Mouse (Mus musculus) gastrocnemius, postnatal 25 days (tissue): ENCODE measurements at regions not wholly inside any gene's neighbourhood (a gene's known extent, or its start where the extent isn't known, plus 50 kb on each side); places are given as distances from the start of the nearest gene placed in this dataset.

ENCODE experiments used
- DNase-seq: peaks from one replicate; pipeline ENCODE4 v3.0.0; 2022

DNA sequence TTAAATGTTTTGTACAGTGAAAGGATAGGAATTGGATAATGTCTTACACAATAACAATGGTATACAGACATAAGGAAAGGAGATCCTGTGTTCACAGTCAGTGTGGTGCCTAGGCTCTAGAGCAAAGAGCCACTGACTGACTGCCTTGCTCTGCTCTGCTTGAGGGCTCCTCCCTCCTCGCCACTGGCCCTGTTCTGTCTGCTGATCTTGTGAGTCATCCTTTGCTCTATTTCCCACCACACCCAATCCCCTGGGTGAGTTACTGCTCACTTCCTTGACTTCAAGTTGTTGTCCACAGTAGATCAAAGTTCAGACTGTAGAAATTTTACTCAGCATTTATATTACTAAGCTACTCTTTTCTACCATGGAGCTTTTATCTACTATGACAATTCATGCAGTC is 117.3 kb downstream of the Tmsb4x start:
- peak; percentile 61 for DNase-seq

DNA sequence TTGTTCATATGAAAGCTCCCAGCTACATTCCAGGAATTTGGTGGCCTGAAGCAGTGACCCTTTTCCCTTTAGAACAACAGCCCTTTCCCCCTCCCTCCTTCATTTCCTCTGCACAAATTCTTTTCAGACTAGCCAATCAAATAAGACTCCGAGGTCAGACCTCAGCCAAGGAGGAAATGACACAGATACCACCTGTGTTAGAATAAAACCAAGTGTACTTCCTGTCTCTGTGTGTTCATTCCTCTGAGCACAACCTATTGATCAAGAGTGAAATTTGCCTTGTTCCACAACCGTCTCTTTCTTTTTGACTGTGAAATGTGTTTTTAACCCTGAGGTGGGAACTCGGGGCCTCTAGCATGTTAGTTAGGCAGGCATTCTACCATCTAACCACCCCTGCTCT is 120.2 kb downstream of the Tmsb4x start:
- no peak for DNase-seq

DNA sequence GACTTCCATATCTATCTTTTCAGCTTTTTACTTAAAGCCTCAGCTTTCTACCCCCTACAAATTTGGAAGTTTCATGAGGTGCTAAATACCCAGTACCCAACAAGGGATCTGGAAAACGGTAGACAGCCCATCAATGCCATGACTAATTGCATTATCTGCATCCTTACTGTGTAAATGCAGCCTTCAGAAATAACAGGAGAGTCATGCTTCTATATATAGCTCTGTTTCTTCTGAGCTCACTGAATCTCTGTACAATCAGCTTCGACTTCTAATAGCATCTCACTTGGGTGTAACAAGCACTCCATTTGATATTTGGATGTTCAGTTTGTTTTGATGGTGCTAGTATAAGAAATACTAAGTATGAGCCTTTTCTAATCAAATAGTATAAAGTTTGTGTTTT is 120.7 kb downstream of the Tmsb4x start:
- no peak for DNase-seq

DNA sequence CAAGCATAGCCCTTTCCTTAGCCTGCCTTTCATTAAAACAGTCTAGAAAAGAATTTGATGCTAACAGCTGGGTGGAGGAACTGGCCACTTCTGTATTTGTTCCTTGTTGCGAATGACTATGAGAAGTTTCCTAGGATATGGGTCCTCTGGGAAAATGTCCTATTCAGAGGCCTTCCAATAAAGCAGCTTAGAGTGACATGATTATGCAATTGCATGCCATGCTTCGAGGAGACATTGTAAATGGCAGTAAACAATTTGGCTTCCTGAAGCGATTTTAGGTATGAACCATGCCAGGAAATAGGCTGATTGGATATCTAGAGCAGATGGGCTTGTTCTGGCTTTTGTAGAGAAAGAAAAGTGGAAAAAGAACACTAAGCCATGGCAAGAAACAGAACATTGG is 128.3 kb downstream of the Tmsb4x start:
- DNase-seq: no peak

DNA sequence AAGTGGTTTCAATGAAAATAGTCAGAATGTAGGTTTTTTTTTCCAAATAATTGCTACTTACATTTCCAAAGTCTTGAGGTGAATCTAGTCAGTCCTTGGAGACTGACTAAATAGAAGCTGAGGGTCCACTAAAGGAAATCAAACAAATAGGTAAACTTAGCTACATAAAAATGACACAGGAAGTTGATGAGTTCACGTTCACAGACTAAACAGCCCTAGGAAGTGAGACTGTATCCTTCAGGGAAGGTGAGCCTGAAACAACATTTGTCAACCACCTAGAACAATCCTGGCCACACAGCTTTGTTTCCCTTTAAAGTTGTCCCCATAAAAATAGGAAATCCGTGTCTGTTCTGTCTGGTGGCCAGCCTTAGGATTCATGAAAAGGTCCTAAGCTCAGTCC is 140.0 kb downstream of the Tmsb4x start:
- DNase-seq: no peak

DNA sequence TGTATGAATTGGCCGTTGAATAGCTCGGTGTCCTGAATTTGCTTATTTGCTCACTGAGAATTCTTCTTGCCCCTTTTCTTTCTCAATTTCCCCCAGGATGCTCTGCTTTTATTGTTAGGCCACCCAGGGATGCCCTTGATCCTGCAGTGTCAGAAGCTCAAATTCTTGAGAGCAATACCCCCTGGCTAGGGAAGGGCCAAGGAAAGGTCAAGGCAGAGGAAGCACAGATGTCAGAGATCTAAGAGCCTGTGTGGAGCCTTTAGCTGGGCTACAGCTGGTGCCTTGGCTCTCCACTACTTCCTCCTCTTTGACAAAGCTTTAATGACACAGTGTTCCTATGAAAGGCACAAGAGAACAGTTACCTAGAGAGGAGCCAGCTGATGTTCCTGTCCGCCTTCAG is 141.2 kb downstream of the Tmsb4x start:
- DNase-seq: no peak

DNA sequence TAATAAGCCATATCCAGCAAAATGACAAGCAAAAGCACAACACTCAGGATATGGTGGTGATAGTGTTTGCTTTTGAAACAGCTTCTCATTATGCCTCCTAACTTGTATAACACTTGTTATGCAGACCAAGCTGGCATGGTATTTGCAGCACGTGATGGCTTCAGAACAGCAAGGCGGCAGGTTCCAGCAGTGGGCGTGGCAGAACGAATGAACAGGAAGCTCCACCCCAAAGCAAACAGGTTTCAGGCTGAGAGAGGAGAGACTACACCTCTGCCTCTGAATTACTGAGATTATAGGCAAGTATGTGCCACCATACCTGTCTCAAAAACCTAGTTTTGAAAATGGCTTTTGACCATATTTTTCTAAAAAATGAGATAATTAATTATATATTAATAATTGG is 145.2 kb downstream of the Tmsb4x start:
- DNase-seq: no peak

DNA sequence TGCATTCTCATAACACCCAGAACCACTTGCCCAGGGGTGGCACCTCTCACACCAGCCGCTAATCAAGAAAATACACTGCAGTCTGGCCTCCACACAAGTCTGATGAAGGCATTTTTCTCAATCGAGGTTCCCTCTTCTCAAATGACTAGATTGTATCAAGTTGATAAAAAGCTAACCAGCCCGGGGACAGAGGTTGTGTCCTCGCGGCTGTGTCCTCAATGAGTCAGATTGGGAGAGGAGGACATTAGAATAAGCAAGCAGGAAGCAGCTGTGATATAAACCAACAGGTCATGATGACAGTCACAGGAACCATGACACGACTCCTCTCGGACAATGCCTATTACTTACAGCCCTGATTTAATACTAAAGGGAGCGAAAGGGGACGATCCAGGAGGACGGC is 156.7 kb downstream of the Tmsb4x start:
- DNase-seq: no peak

DNA sequence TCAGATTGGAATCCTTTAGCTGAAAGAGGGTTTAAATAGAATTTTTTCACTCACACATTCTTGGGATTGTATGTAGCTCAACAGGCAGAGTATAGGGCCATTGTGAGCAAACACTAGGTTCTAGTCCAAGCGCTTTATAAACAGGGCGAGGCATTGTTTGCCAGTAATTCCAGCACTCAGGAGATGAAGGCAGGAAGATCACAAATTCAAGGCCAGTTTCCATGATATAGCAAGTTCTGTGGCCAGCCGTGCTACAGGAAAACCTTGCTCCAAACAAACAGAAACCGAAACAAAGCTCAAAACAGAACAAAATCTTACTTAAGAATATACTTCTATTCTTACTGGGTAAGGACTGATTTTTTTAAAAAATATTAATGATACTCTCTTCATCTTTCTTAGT is 159.0 kb downstream of the Tmsb4x start:
- no peak for DNase-seq

DNA sequence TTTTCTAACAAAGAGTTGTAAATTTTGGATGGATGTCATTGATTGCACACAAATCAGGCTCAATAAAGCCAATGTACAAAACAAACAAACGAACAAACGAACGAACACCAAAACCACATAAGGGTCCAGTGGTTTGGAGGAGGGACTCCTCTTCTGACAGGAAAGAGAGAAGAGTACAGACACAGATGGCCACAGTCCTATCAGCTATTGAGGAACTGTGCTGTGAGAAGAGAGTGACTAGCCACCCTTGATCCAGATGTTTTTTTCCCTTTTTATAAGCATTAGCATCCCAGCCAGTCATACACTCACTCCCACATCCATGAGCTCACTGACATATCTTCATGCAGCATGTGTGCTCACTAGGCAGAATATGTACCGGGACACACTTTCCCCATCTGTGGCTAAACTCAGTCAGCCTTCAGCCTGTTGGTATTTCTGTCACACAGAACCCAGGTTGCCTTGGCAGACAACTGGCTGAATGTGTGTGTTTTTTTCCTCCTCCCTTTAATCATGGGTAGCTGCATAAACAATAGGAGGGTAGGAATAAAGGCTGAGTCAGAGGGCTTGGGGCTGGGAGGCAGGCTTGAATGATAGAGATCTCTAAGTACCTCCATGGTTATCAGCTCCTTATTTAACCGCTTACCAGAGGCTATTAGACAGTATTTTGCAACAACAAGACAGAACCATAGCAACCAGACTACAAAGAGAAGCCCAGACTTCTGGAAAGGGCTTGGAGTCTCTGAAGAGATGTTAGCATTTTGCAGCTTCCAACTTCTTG is 159.7 kb downstream of the Tmsb4x start:
- DNase-seq: no peak

DNA sequence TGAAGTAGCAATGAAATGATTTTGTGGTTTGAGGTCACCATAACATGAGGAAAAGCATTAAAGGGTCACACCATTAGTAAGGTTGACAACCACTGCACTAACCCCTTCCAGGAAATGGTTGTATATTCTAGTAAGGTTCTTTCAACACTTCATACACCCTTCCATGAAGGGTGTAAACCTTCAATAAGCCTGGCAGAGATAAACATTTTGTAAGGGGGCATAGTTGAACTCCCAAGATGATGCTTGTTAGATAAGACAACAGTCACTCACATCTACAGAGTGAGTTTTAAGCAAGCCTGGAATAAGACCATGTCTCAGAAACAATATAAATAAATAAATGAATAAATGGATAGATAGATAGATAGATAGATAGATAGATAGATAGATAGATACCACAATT is 171.1 kb downstream of the Tmsb4x start:
- DNase-seq: no peak

DNA sequence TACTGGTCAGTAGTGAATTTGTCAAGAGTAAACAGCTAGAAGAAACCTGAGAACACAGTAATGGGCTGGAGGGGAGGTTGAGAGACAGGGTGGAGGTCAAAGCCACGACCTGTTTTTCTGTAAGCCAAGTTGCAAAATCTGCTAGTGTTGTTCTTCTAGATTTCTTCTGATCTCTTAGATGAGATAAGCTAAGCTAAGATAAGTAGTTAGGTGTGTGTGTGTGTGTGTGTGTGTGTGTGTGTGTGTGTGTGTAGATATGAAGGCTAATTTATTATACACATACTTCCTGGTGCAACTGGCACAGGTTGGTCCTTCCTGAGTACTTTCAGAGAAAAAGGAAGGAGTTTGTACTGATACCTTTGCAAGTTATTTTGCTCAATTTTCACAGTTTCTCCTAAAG is 172.8 kb downstream of the Tmsb4x start:
- DNase-seq: no peak

DNA sequence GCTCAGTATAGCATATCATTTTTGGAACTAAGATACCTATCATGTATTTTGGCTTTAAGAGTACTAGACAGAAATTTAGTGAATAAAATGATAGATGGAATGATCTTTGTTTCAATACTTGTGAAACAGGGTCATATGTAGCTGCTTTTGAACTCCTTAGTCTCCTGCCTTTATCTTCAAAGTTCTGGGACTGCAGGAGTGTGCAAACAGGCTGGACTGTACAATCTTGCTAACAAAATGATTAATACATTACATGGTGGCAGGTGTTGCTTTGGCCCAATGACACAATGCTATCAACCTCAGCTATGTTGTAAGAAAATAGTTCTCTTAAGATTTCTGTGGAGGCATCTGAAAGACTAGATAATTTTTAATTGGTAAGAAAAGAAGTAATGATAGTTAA is 173.5 kb downstream of the Tmsb4x start:
- no peak for DNase-seq

DNA sequence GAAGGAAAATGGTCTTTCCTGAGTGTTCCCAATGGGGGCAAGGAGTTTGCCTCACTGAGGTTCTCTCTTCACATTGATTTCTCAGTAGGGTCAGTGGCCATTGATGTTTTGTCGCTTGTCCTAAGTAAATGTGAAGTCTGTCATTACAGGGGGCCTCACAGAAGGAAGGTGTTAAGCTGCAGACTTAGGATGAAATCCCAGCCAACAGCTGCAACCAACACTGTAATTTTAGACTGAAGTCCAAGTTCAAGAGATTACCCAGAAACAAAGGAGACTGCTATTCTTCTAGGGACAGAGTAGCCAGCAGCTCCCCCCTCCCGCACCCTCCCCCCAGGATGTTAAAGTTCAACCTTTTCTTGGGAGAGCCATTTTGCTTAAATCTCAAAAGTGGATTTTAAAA is 176.0 kb downstream of the Tmsb4x start:
- no peak for DNase-seq

DNA sequence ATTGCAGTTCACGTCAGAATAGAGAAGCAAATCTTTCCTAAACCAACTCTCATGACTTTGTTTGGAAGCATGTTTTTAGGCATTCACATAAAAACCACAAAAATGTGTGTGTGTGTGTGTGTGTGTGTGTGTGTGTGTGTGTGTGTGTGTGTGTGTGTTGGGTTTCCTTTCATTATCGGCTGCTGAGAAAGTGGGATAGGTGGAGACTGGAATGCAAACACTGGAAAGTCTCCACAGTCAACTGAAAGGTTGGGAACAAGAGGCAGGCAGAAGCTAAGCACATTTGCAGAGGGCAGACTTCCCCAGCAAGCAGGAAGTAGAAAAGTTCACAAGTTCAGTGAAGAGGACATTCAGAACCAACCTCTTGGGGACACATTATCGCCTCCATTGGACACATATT is 176.5 kb downstream of the Tmsb4x start:
- peak; percentile 28 for DNase-seq

DNA sequence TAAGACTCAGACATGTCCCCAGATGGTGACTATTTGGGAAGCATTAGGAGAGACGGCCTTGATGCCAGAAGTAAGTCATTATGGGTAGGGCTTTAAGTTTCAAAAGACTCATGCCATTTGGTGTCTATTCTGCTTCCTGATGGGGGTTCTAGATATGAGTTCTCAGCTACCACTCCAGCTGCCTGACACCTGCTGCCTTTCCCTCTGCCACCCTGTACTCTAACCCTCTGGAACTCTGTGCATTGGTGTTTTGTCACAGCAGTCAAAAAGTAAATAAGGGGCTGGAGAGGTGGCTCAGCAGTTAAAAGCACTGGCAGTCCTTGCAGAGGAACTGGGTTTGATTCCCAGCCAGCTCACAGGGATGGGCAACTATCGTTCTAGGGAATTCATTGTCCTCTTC is 177.6 kb downstream of the Tmsb4x start:
- peak; percentile 14 for DNase-seq

DNA sequence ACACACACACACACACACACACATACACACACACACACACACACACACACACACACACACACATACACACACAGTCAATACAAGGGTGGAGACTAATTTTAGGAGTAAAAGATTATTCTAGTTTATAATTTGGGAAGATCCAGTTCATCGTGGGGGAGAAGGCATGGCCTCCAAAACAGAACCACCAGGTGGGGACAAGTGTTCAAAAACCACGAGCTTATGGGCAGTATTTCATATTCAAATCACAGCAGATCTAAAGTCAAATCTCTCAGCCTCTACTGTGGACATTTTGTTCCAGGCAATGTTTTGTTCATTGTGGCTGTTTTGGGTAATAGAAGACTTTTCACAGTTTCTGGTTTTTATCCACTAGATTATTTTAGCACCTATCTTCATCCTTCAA is 193.5 kb downstream of the Tmsb4x start:
- no peak for DNase-seq

DNA sequence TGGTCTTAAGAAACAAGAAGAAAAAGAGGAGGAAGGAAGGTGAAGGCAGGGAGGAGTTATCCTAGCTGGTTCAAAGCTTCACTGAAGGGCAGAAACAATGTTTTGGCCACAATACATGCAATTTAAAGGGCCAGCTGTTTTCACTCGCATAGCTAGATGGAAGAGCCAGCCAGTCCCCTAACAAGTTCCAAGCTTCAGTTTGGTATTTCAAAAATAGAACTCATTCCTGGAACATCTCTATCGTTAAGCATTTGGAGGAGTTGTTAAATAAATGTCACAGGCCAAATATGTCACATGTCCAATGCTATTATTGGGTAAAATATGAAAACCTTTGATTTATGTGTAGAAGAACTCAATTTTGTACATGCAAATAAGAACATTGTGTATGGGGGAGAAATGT is 194.8 kb downstream of the Tmsb4x start:
- DNase-seq: no peak

DNA sequence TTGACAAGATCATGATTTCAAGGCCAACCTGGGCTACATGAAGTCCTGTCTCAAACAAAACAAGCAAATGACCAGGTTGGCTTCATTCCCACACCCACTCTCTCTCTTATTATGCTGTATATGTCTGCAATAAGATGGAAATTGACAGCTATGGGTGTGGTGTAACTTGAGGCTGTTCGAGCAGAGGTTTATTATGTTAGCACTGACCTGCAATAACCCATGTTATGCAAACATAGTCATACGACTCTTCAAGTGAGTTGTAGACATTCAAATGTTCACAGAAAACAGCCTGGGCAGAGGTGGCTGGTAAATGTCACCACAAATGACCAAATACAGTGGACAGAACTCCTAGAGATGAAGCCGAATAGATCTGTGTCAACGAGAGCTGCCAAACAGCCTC is 196.2 kb downstream of the Tmsb4x start:
- no peak for DNase-seq

DNA sequence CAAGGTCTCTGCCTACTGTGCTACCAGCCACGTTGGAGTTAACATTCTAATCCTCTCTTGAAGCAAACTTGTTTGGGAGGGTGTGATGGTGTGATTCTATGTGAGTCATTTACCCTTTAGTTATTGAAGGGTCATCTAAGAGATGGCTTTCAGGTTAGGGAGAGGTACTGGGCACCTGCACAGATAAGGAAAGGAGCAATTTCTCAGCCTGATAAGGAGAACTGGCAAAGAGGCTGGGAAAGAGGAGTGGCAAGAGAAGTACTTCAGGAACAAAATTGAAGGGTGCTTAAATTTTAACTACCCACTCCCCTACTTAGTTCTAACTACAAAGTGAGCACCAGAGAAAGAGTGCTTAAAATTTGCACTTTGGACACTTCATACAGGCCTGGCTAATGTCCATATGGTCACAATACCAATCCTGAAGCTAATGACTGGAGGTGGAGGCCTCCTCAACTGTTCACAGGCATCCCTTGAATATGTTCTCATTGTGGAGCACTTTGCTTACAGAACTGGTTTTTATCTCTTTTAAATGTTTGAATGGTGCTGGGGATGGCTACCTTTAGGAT is 197.1 kb downstream of the Tmsb4x start:
- DNase-seq: no peak

DNA sequence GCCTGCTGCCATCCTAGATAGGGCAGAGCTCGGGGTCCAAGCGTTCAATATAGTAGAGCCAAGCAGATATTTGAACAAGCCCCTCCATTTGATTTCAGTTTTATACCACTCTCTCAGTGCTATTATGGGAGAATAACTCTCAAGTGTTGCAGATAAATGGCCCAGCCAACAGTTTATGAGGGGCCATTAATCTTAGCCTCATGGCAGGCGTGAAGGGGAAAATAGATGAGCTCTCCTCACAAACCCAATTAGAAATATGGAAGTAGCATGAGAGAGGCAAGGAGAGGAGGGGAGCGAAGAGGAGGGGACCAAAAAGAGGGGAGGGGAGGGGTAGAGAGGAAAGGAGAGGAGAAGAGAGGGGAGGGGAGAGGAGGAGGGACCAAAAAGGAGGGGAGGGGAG is 213.3 kb downstream of the Tmsb4x start:
- no peak for DNase-seq

DNA sequence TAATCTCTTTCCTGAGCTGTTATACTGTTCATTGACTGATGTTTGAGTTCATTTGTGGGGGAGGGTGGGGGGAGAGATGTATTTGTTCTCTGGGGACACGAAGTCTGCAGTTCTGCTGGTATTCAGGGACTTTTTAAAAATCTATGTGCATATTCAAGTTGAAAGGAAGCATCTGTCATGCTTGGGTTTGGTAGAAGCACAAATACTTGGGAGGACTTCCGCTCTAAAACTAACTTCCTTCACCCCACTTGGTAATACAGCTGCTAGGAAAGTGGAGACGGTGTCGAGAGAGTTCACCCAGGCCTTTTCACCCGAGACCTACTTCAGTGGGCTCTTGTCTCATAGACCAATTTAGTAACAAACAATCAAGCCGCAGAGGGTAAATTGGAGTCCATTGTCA is 228.1 kb downstream of the Tmsb4x start:
- DNase-seq: no peak

DNA sequence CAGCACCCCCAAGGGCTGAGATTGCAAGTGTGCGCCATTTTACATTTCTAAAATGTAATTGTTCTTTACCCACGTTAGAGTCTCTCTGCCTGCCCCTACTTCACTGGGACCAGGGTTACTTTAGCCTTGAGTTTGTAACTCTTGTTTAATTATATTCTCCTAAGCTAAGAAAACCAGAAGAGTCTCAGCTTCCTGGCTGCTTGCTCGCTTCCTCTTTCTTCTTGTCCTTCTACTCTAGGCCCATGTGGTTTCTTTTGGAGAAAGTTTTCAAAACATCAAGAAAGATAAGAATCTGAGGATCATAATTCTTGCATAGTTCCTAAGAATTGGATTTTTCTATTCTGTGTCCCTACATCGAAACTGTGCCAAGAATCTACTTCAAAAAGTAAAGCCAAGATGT is 228.6 kb downstream of the Tmsb4x start:
- no peak for DNase-seq

DNA sequence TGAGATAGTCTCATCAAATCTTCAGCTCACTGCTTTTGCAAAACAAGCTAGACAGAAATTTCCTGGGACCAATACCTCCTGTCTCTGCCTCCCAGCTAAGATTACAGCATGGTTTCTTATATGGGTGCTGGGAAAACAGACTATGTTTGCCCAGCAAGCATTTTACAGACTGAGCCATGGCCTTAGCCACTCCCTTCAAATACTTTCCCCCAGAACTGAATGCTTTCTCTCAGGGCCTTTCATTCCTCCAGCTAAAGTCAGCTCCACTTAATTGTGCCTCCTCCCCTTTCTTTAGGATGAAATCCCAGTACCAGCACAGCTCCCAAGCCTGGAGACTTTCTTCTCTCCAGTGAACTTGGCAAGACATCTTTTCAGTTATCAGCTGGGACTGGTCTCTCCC is 232.1 kb downstream of the Tmsb4x start:
- DNase-seq: no peak

DNA sequence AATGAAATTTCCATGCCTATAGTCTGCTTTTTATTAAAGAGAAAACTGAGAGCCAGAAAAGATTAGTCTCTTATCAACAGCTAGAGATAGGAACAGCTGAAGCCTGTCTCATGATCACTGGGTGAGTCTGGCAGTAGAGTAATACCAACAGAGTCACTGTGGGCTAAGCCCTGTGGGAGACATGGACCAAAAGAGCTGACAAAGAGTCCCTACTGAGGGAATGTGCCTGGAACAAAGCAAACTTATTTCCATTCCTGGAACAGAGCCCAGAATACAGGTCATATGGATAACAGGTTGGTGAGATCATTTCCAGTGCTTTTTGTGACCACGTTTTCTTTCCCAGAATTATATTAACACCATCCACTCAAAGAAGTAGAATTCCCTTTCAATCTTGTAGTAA is 237.4 kb downstream of the Tmsb4x start:
- no peak for DNase-seq
